Mouse (Mus musculus) gastrocnemius, adult 18-20 months (tissue): ENCODE data around the gene Myo10. TPM values are rescaled to one million over a fixed set of nuclear protein-coding genes. Genes with fewer than 3 reads are reported as not detected.

Experiments
- DNase-seq: peaks from one replicate; pipeline ENCODE4 v3.0.0; 2021; ENCODE audit warnings: low spot score
- total RNA-seq, 2 experiments: library from RNA; stranded (reverse); gene quantifications; 2 replicates each; pipeline ENCODE4 v1.2.3; 2021

The Myo10 gene
- total RNA-seq, 2 experiments from 2014 or later = 49.7 to 59.3 TPM

- no peak for DNase-seq
Observed at GRCm38 (mm10) chr15:25842462-25843085, 220.2 kb downstream of the Myo10 start.

- DNase-seq = peak; percentile 74
Observed at GRCm38 (mm10) chr15:25843086-25843991, 221.0 kb downstream of the Myo10 start, which contains the start of gene Retreg1. TSS of gene Retreg1 (plus strand) at chr15:25843180.

- no peak for DNase-seq
Observed at GRCm38 (mm10) chr15:25844013-25844570, 221.8 kb downstream of the Myo10 start.

- DNase-seq = no peak
Observed at GRCm38 (mm10) chr15:25844771-25845170, 222.4 kb downstream of the Myo10 start.

GRCm38 (mm10) chr15:25847576-25848168 lies 225.3 kb downstream of the Myo10 start:
- DNase-seq = no peak

GRCm38 (mm10) chr15:25850552-25850951 lies 228.2 kb downstream of the Myo10 start:
- DNase-seq = no peak

- DNase-seq = no peak
Observed at GRCm38 (mm10) chr15:25854270-25854904, 232.1 kb downstream of the Myo10 start.

- no peak for DNase-seq
Observed at GRCm38 (mm10) chr15:25858611-25859058, 236.3 kb downstream of the Myo10 start.

- DNase-seq = no peak
Observed at GRCm38 (mm10) chr15:25859469-25859868, 237.1 kb downstream of the Myo10 start.

- no peak for DNase-seq
Observed at GRCm38 (mm10) chr15:25861900-25862299, 239.6 kb downstream of the Myo10 start.

Other genes starting within 250 kb of the Myo10 start
- 1 to 10 TPM in 1 of 2 experiments, under 1 TPM in 1; 0.71 to 1.9 TPM for gene Basp1, start 208.8 kb upstream of the Myo10 start, total RNA-seq
- gene Retreg1, start 220.7 kb downstream of the Myo10 start, total RNA-seq = 100 to 1,000 TPM; 171 to 293 TPM